Mouse (Mus musculus) spleen, embryonic (tissue): Measurements from ENCODE around the gene Tagln3.

Experiments
- CTCF ChIA-PET: fragments of 350-600 bp; sonication (Branson Sonifier 250); formaldehyde crosslinking; loops from one replicate; lab custom pipeline; 2022; lab: Charles Lee

Gene Tagln3

GRCm38 (mm10) chr16:45724061-45724741, at the start of gene Tagln3:
TSS of gene Tagln3 (minus strand) at chr16:45724608.
- CTCF ChIA-PET, result no interaction called here

DNA sequence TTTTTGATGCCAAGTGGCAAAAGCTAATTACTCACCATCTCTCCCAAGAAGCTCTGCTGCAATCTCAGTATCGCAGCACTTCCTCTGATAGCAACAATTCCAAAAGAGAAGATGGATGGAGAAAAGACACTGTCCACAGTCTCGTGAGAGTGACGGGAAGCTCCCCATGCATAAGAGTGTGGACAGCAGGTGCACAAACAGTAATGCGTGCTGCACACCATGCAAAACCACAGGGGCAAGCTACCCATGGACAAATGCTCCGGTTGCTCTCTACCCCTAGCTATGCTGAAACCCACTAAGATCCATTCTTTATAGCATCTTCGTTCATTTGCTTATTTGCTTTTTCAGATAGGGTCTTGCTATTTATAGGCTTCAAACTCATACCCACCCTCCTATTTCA, 46.5 kb upstream of the Tagln3 start:
- CTCF ChIA-PET, result no interaction called here

- CTCF ChIA-PET, result no interaction called here
Measured at GRCm38 (mm10) chr16:45767853-45768640, 43.6 kb upstream of the Tagln3 start.

DNA sequence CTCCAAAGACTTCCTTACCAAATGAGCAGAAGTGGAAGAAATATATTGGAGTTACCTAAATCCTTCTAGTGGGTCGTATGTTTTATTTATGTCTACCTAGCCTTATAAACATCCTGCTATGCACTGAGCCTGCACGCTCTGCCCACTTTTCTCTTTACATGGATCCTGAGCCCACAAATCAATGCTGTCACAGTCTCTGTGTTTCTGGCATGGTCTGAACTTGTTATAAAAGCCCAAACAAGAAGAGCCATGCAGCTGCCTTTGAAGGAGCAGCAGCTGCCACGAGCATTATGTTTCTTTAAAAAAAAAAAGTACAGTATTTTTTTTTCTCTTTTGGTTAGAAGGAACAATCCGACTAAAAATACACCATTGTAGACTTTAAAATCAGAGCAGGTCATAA, 43.0 kb upstream of the Tagln3 start:
- CTCF ChIA-PET, result no interaction called here

DNA sequence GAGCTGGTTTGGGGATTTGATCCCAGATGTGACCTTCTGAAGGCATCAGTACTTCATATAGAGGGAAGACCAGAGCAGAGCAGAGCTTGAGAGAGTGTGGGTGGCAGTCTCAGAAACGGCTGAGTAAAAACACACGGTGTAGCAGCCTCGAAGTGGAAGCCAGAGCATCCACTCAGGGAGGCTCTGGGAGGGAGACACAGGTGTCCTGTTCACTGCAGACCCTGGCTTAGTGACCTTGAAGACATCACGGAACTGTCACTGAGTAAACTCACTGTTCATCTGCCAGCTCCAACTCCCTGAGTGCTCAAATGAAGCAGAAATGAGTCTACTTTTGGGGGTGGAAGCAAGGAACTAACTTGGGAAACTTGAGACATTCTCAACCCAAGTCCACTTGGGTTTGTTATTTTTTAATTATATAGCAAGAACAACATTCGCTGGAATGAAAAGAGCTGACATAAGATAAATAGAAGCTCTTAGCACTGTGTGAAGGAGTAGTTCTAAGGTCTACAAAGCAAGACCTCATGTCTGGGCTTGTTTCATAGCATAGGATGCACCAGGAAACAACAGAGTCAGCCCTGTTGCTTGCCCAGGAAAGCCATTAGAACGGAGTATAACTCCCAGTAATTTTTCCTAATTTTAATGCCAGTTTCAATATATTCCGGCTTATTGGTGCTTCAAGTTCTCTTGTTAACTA, 41.5 kb upstream of the Tagln3 start:
- CTCF ChIA-PET, result no interaction called here

- CTCF ChIA-PET, result no interaction called here
Measured at GRCm38 (mm10) chr16:45765102-45765501, 40.7 kb upstream of the Tagln3 start.

DNA sequence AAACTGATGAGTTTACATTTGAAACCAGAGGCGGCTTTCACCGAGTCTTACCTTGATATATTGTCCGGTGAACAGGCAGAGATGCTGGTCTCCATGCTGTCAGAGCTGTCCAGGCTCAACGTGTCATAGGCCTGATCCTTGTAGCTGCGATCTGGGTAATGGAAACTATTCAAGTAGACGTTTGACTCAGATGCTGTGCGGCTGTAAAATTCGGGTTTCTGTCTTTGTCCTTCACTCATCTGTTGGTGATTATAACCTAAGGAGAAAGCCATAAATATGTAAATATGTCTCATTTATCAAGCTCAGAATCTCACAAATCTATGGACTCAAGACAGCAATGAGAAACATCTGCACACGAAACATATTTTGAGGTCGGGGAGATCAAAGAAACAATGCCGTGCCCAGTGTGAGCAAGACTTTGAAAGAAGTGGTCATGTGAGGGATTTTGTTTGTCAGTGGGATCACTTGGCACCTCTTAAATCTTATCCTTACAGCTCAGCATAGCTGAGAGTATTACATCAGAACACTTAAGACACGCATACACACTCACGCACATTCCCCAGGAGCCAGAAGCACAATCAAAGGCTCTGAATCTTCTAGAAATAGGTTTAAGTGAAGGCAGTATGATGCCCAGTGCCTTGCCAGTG, 38.6 kb upstream of the Tagln3 start:
- CTCF ChIA-PET, result no interaction called here

DNA sequence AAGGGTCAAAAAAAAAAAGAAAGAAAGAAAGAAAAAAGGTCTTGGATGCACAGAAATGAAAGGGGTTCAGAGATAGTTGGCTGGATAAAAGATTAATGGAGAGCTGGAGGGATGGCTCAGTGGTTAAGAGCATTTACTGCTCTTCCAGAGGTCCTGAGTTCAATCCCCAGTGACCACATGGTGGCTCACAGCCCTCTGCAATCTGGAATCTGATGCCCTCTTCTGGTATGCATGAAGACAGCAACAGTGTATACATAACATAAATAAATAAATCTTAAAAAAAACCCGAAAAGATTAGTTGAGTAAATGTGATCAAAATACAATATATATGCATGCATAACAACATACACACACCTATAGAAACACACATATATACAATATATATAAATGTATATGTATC, 37.0 kb upstream of the Tagln3 start:
- CTCF ChIA-PET, result no interaction called here

GRCm38 (mm10) chr16:45758726-45759269, 34.4 kb upstream of the Tagln3 start:
- CTCF ChIA-PET, result interaction anchor here (1.1 kb wide), 1 partner anchor 209 kb away, joined by 8 read pairs; no protein-coding TSS in a partner anchor

- CTCF ChIA-PET, result interaction anchor here (0.9 kb wide), 1 partner anchor 212 kb away, joined by 3 read pairs; no protein-coding TSS in a partner anchor
Measured at GRCm38 (mm10) chr16:45757421-45758078, 33.1 kb upstream of the Tagln3 start.

- CTCF ChIA-PET, result interaction anchor here (0.9 kb wide), 1 partner anchor 213 kb away, joined by 3 read pairs; no protein-coding TSS in a partner anchor
Measured at GRCm38 (mm10) chr16:45756855-45757254, 32.4 kb upstream of the Tagln3 start.

DNA sequence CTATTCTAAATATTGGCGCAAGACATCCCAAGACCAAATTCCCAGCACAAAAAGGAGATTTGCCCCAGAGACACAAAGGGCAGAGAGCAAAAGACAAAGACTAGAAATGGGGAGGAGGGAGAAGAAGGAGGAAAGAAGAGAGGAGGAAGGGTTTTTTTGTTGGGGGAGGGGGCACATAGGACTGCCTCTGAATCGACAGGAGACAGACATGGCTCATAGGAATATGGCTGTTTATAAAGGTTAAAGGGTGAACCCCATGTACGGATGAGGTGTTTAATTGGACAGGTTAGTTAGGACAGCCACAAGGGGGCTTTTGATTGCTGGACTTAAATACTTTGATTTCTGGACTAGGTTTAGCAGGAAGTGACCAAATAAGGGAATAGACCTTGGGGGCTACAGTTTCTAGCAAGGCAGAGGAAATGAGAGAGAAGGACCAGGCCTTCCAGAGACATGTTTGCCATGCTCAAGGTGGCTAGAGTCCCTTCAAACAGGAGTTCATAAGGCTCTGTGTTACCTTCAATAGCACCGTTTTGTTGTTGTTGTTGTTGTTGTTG, 19.3 kb upstream of the Tagln3 start:
- CTCF ChIA-PET, result no interaction called here

- CTCF ChIA-PET, result no interaction called here
Measured at GRCm38 (mm10) chr16:45742615-45743476, 18.4 kb upstream of the Tagln3 start, which contains the start of gene Abhd10. TSS of gene Abhd10 (minus strand) at chr16:45742955.

GRCm38 (mm10) chr16:45737880-45738279, 13.5 kb upstream of the Tagln3 start:
- CTCF ChIA-PET, result no interaction called here

DNA sequence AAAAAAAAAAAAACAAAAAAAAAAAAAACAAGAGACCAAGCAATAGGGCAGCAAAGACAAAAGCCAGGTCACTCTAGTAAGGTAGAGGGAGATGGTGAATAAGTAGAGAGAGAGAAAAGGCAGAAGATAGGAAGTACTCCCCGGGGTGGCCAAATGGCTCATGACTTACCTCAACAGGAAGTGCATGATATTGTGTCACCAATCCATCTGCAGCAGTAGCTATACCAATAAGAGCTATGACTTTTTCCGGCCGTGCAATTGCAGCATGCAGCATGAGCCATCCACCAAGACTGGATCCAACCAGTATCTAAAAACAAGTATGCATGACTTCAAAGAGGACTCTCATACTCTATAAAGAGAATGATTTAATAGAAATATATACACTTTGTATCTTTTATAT, 12.3 kb upstream of the Tagln3 start:
- CTCF ChIA-PET, result no interaction called here

GRCm38 (mm10) chr16:45729163-45729562, 4.8 kb upstream of the Tagln3 start:
- CTCF ChIA-PET, result no interaction called here

GRCm38 (mm10) chr16:45724742-45725102, 314 bp upstream of the Tagln3 start:
- CTCF ChIA-PET, result no interaction called here

DNA sequence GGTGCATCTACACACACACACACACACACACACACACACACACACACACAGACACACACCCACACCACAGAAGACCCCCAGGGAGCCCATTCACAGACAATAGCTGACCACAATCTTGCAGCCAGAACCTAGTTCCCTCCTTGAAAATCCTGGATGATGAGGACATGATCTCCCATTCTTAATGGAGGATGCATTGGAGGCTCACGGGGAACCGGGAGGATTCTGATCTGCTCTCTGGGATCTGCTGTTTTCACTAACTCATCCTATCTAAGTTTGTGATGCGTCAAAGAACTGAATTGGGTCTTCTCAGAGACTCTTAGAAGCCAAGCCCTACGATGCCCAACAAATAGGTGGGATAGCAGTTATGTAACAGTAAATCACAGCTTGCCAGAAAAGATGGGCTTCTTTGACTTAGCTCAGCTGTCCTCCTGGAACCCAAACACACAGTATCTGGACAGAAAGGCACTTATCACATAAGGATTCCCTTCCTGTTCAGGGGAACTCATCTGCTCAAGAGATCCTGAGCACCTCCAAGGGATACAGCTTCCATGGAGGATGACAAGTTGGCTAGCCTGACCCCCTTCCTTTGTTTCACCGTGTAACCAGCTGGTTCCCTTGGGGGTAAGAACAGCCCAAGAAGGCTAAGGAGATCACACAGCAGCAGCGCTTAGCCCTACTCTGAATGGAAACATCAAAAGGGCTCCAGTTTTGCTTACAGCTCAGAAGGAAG, 1.1 kb downstream of the Tagln3 start:
- CTCF ChIA-PET, result no interaction called here

GRCm38 (mm10) chr16:45722460-45722951, 1.9 kb downstream of the Tagln3 start:
- CTCF ChIA-PET, result no interaction called here
